19 mouse cellular contexts compared by ENCODE assay signal in genomic region chr17:46116138-46116537, GRCm38 (mm10). TPM values are rescaled to one million over a fixed set of nuclear protein-coding genes. Genes with fewer than 3 reads are reported as not detected.
DNase-seq lines count a peak whose midpoint lies in the region; ATAC-seq and TF ChIP-seq lines count a peak whose summit lies in the region.
"Had no signal": no experiment of that assay in that cellular context is flagged by ENCODE, and none has a peak within 500 bp of the region (broad histone marks: within the 10 kb centered on the region; RNA-seq: fewer than 3 reads in every experiment).

No protein-coding gene starts in this region.

- H3K4me3 ChIP-seq in heart, adult 2 months, result no peak overlapping the region
- H3K4me3 ChIP-seq in lung, postnatal 0 days (ENCODE audit: low read depth, low read length), result no peak overlapping the region
- no peak overlapping the region for H3K4me3 ChIP-seq in stomach, embryonic 16.5 days (replicated peaks; ENCODE audit: low read length)
- H3K4me3 ChIP-seq: forebrain, embryonic 15.5 days; heart, embryonic 13.5 days; liver, embryonic 12.5 days; neural tube, embryonic 15.5 days had no signal

- peak overlapping the region; percentile 52 for H3K27ac ChIP-seq in heart, adult 2 months
- H3K27ac ChIP-seq in lung, postnatal 0 days (ENCODE audit: low read length), result peak overlapping the region; percentile 70
- peak overlapping the region; percentile 19; the same call in 1 of the 2 replicates for H3K27ac ChIP-seq in stomach, embryonic 16.5 days (ENCODE audit: low read length)
- H3K27ac ChIP-seq: forebrain, embryonic 15.5 days; heart, embryonic 13.5 days; liver, embryonic 12.5 days; neural tube, embryonic 15.5 days had no signal

- ATAC-seq in lung, postnatal 0 days, result no peak
- ATAC-seq in stomach, embryonic 16.5 days (ENCODE audit: insufficient read depth, low FRiP score), result no peak
- ATAC-seq: forebrain, embryonic 15.5 days; liver, embryonic 12.5 days; midbrain, embryonic 16.5 days had no signal

- no peak overlapping the region for H3K4me2 ChIP-seq in lung, postnatal 0 days (replicated peaks; ENCODE audit: low read depth, low read length)
- H3K4me2 ChIP-seq in stomach, embryonic 16.5 days (ENCODE audit: low read depth, low read length), result no peak overlapping the region
- H3K4me2 ChIP-seq: forebrain, embryonic 15.5 days; heart, embryonic 13.5 days; liver, embryonic 12.5 days; neural tube, embryonic 15.5 days had no signal

- peaks cover 5% of the 10 kb centered on the region for H3K4me1 ChIP-seq in heart, adult 2 months (ENCODE audit: control insufficient read depth, insufficient read depth, low read length)
- peaks cover 14% of the 10 kb centered on the region; the same call in 1 of the 2 replicates for H3K4me1 ChIP-seq in lung, postnatal 0 days (ENCODE audit: insufficient read depth, low read depth, low read length)
- H3K4me1 ChIP-seq in stomach, embryonic 16.5 days (ENCODE audit: control insufficient read depth, insufficient read depth, low read length), result peaks cover 30% of the 10 kb centered on the region

- WGBS in heart, adult 2 months, result 84% methylated on average over 11 of the region's 11 CpGs
- 44% methylated on average over 11 of the region's 11 CpGs for WGBS in lung, postnatal 0 days
- 61% methylated on average over 11 of the region's 11 CpGs for WGBS in stomach, embryonic 16.5 days

- no peak for TF ChIP-seq CTCF in heart, adult 2 months (IDR thresholded peaks at IDR 0.05)
- no peak for TF ChIP-seq CTCF in lung, postnatal 0 days (IDR thresholded peaks at IDR 0.05)

- intact Hi-C loops in heart, adult 2 months (cut with DNase I), result no loop called here
- intact Hi-C loops in heart, postnatal 25 days (cut with DNase I), result no loop called here
- intact Hi-C loops in left cerebral cortex, postnatal 4 days (cut with DNase I), result no loop called here

- no peak for DNase-seq in heart, adult 2 months
- DNase-seq in heart, postnatal 25 days (ENCODE audit: low spot score), result no peak
- DNase-seq in lung, postnatal 0 days (ENCODE audit: low spot score), result no peak
- no peak for DNase-seq in lung, postnatal 36 days
- DNase-seq in forelimb bud, embryonic 11.5 days (ENCODE audit: low read depth, low spot score), result peak; percentile 56
- DNase-seq in left cerebral cortex, postnatal 4 days, result no peak
- DNase-seq in adrenal gland, postnatal 10 days, result no peak
- DNase-seq: B cell, adult 2 months; cerebellum, adult 2 months; kidney, adult 11 months; kidney, postnatal 10 days; right cerebral cortex, postnatal 14 days; thymus, postnatal 14 days had no signal

- no peak for TF ChIP-seq POLR2A in heart, adult 2 months (IDR thresholded peaks at IDR 0.05; ENCODE audit: insufficient read depth, low read depth, low read length)

- peaks cover 3% of the 10 kb centered on the region; the same call in 1 of the 2 replicates for H3K36me3 ChIP-seq in heart, adult 2 months (ENCODE audit: control insufficient read depth, insufficient read depth, low read length)
- H3K36me3 ChIP-seq in lung, postnatal 0 days (ENCODE audit: insufficient read depth, low read length), result no peaks in the 10 kb centered on the region
- peaks cover 10% of the 10 kb centered on the region; the same call in 1 of the 2 replicates for H3K36me3 ChIP-seq in stomach, embryonic 16.5 days (ENCODE audit: control insufficient read depth, insufficient read depth, low read length)

- no peak overlapping the region for H3K9ac ChIP-seq in heart, adult 2 months (ENCODE audit: low read depth, low read length)
- H3K9ac ChIP-seq in lung, postnatal 0 days (replicated peaks; ENCODE audit: low read depth), result no peak overlapping the region
- H3K9ac ChIP-seq in stomach, embryonic 16.5 days (ENCODE audit: low read length), result peak overlapping the region; percentile 31; the same call in 1 of the 2 replicates
- H3K9ac ChIP-seq: forebrain, embryonic 15.5 days; heart, embryonic 13.5 days; liver, embryonic 12.5 days; neural tube, embryonic 15.5 days had no signal

- H3K9me3 ChIP-seq in lung, postnatal 0 days (ENCODE audit: low read length), result no peaks in the 10 kb centered on the region
- no peaks in the 10 kb centered on the region for H3K9me3 ChIP-seq in stomach, embryonic 16.5 days (replicated peaks; ENCODE audit: control insufficient read depth, low read length)
- H3K9me3 ChIP-seq: forebrain, embryonic 15.5 days; heart, embryonic 13.5 days; liver, embryonic 12.5 days; neural tube, embryonic 15.5 days had no signal

- H3K79me2 ChIP-seq in heart, adult 2 months (replicated peaks; ENCODE audit: control insufficient read depth, insufficient read depth, low read length), result no peaks in the 10 kb centered on the region

- H3K27me3 ChIP-seq in heart, adult 2 months (ENCODE audit: control insufficient read depth, insufficient read depth, low read length), result no peaks in the 10 kb centered on the region
- H3K27me3 ChIP-seq in lung, postnatal 0 days (replicated peaks; ENCODE audit: insufficient read depth, low read length), result no peaks in the 10 kb centered on the region
- no peaks in the 10 kb centered on the region for H3K27me3 ChIP-seq in stomach, embryonic 16.5 days (ENCODE audit: control insufficient read depth, insufficient read depth, low read length)
- H3K27me3 ChIP-seq: forebrain, embryonic 15.5 days; heart, embryonic 13.5 days; liver, embryonic 12.5 days; neural tube, embryonic 15.5 days had no signal

- TF ChIP-seq EP300 in heart, adult 2 months (IDR thresholded peaks at IDR 0.05; ENCODE audit: insufficient read depth, low read depth, low read length), result no peak
- no peak for TF ChIP-seq EP300 in lung, postnatal 0 days (IDR thresholded peaks at IDR 0.05)

RNA-seq across cellular contexts. Expression of gene Mrps18a, which starts 5.4 kb away (rescaled TPM):
- 100 to 1,000 TPM; 128 to 140 TPM for total RNA-seq in heart, adult 2 months (2021)
- polyA plus RNA-seq in heart, adult 2 months (2012; rRNA removed), result 99.4 and 99.6 TPM in 2 replicates
- total RNA-seq in heart, postnatal 25 days (2021), result 100 to 1,000 TPM; 121 to 134 TPM
- polyA plus RNA-seq in lung, postnatal 0 days (2015; fragmentation: Nextera tagmentation; extraction: Ambion mirVana), result 96.4 and 103 TPM in 2 replicates
- 124 and 126 TPM in 2 replicates for polyA plus RNA-seq in stomach, embryonic 16.5 days (2015; fragmentation: Nextera tagmentation; extraction: Ambion mirVana)
- 10 to 100 TPM; 75.8 to 78.3 TPM for total RNA-seq in left cerebral cortex, postnatal 4 days (2021)
- 100 to 1,000 TPM in 1 of 2 experiments, 10 to 100 TPM in 1; 100.0 to 108 TPM for total RNA-seq in adrenal gland, postnatal 10 days (2021)

RNA-seq across cellular contexts. Expression of gene Rsph9, which starts 27.9 kb away (rescaled TPM):
- 1 to 10 TPM; 1.0 to 1.4 TPM for total RNA-seq in heart, adult 2 months (2021)
- 1.7 and 2.4 TPM in 2 replicates for polyA plus RNA-seq in heart, adult 2 months (2012; rRNA removed)
- total RNA-seq in heart, postnatal 25 days (2021), result 1 to 10 TPM; 1.1 to 1.2 TPM
- polyA plus RNA-seq in lung, postnatal 0 days (2015; fragmentation: Nextera tagmentation; extraction: Ambion mirVana), result 31.7 and 32.4 TPM in 2 replicates
- 10.0 and 10.1 TPM in 2 replicates for polyA plus RNA-seq in stomach, embryonic 16.5 days (2015; fragmentation: Nextera tagmentation; extraction: Ambion mirVana)
- 10 to 100 TPM; 40.0 to 43.8 TPM for total RNA-seq in left cerebral cortex, postnatal 4 days (2021)
- total RNA-seq in adrenal gland, postnatal 10 days (2021), result 1 to 10 TPM; 5.0 to 6.3 TPM

RNA-seq across cellular contexts. Expression of gene Mad2l1bp, which starts 37.2 kb away (rescaled TPM):
- total RNA-seq in heart, adult 2 months (2021), result 10 to 100 TPM; 17.1 to 24.1 TPM
- 21.0 and 27.1 TPM in 2 replicates for polyA plus RNA-seq in heart, adult 2 months (2012; rRNA removed)
- 10 to 100 TPM; 17.2 to 22.4 TPM for total RNA-seq in heart, postnatal 25 days (2021)
- 43.5 and 44.6 TPM in 2 replicates for polyA plus RNA-seq in lung, postnatal 0 days (2015; fragmentation: Nextera tagmentation; extraction: Ambion mirVana)
- 33.9 and 36.6 TPM in 2 replicates for polyA plus RNA-seq in stomach, embryonic 16.5 days (2015; fragmentation: Nextera tagmentation; extraction: Ambion mirVana)
- 10 to 100 TPM; 16.2 to 17.8 TPM for total RNA-seq in left cerebral cortex, postnatal 4 days (2021)
- total RNA-seq in adrenal gland, postnatal 10 days (2021), result 10 to 100 TPM; 14.1 to 15.0 TPM

RNA-seq across cellular contexts. Expression of gene Gtpbp2, which starts 44.7 kb away (rescaled TPM):
- total RNA-seq in heart, adult 2 months (2021), result 10 to 100 TPM; 55.2 to 57.3 TPM
- 94.4 and 132 TPM in 2 replicates for polyA plus RNA-seq in heart, adult 2 months (2012; rRNA removed)
- 10 to 100 TPM; 67.5 to 70.6 TPM for total RNA-seq in heart, postnatal 25 days (2021)
- 38.8 and 39.5 TPM in 2 replicates for polyA plus RNA-seq in lung, postnatal 0 days (2015; fragmentation: Nextera tagmentation; extraction: Ambion mirVana)
- 37.9 and 39.2 TPM in 2 replicates for polyA plus RNA-seq in stomach, embryonic 16.5 days (2015; fragmentation: Nextera tagmentation; extraction: Ambion mirVana)
- 100 to 1,000 TPM; 111 TPM for total RNA-seq in left cerebral cortex, postnatal 4 days (2021)
- 10 to 100 TPM; 66.5 to 94.0 TPM for total RNA-seq in adrenal gland, postnatal 10 days (2021)

Comparison
In these comparisons a context has a peak if more than half of its experiments do, and no peak if none do; other contexts are left out.
1. H3K27ac ChIP-seq: peak in every context shown above with its lines; median percentile 70 in lung, postnatal 0 days; 52 in heart, adult 2 months; 19 in stomach, embryonic 16.5 days.
2. RNA of gene Rsph9, which starts 27.9 kb away (total RNA-seq): 40.0 to 43.8 TPM in left cerebral cortex, postnatal 4 days; 5.0 to 6.3 TPM in adrenal gland, postnatal 10 days, 1.0 to 1.4 TPM in heart, adult 2 months and 1.1 to 1.2 TPM in heart, postnatal 25 days; every median in the first group is over 4 times any median in the second.